Mouse (Mus musculus): ENCODE results near the gene Sdhc.
A peak's percentile ranks its signal among the peaks of the same experiment; 100 is the strongest.

Sdhc gene

DNA sequence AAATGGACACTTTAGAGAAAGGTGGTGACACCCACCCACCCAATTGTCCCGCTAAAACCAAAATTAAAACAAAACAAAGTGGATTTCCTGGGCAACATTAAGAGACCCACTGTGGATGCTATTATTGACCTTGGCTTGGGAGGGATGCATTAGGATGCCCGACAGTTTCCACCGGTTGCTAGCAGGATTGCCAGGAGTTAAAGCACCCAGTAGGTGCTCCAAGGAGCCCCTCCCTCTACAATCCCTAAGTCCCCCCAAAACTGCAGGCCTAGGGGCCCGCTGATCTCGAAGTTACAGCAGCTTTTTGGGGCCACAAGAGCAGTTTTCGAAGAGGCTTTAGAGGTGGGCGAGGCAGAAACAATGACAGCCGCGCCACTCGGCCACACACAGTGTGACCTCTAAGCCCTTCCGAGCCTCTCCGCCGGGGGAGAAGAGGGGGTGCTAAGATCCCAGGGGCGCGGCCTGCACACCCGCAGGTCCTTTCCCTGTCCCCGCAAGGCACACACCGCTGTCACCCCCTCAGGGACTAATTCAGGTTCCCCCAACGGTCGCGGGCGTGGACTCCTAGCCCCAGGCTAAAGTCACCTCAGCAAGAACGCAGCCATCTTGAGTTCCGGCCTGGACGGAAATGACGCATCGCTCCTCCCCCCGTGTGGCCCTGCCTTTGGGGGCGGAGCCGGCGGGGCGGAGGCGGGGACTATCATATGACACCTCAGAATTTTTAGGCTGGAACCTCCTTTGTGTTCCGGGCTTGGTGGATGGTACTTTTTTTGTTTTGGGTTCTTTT is at the start of gene Sdhc, which contains the start of gene Mpz:
Sdhc (minus strand) TSS at position 630 of the 787 bp plus-strand sequence.
Mpz (plus strand) TSS at position 738 of the 787 bp plus-strand sequence.
- peak; percentile 97 to 98 for DNase-seq

DNA sequence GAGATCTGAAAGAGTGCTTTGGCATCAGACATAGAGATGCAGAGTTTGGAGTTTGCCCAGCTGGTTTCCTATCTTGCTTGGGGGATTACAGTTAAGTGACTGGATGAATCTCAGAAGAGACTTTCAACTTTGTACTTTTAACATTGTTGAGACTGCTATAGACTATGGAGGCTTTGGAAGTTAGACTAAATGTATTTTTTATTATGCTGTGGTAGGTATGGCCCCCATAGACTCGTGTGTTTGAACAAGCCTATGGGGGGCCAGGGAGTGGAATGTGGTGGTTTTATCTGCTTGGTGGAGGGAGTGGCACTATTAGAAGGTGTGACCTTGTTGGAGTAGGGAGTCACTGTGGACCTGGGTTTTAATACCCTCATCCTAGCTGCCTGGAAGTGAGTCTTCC is 49.1 kb upstream of the Sdhc start:
- DNase-seq = no peak

DNA sequence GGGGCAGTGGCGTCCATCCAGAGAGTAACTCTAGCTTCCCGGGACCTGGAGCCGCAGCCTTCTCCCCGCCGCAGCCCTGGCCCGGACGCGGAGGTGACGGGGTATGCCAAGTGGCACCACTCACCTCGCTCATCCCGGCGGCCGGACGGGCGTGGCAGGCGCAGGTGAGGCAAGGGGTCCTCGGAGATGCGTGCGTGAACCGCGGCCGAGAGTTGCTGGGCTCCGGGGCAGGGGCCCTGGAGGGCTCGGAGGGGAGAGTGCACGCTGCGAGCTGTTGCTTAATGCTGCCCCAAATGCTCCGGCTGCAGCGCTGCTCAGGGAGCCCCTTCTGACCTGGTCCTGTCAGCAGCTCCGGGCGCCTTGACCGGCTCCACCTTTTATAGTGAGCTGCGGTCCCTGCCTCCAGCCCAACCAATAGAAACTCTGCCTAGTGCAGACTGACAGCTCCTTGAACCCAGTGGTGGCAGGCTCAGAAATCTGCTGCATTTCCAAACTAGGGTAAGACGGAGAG is 45.5 kb upstream of the Sdhc start, which contains the start of gene Pcp4l1:
Pcp4l1 (minus strand) TSS at position 382 of the 511 bp plus-strand sequence.
- peak; percentile 61 to 75 for DNase-seq

- DNase-seq = no peak
These were observed 44.8 kb upstream of the Sdhc start for GRCm38 (mm10) chr1:171195046-171195822.

GRCm38 (mm10) chr1:171193911-171194830 is 43.8 kb upstream of the Sdhc start:
- no peak for DNase-seq

DNA sequence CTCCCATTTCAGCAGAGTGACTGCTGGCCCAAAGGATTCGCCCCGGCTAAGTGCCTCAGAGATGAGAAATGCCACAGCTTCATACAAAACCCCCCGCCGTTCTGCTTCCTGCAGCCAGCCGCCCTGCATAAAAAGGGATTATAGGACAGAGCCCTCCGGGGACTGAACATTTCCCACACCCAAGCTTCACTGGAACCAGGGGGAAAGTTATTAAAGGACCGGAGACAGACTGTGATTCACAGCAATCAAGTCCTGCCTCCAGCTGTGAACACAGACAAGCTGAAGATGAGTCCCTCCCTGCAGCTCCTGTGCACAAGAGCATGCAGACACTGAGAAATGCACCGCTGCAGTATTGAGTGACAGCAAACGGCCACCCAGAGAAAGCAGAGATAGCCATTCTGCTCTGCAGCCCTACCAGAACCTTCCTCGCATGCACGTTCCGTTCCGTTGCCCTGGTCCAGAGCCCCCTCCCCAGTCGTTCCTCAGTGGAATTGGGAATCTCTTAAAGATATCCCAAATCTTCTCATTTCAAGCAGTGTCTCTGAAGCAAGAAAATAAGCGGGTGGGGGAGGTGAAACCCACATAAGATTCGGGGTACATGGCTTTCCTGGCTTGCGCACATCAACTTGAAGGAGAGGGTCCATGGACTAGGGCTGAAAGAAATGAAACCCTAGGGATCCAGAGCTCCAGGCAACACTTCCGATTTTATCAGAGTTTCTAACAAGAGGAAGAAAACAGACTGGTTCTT is 42.9 kb upstream of the Sdhc start:
- peak; percentile 31 to 34 for DNase-seq

DNA sequence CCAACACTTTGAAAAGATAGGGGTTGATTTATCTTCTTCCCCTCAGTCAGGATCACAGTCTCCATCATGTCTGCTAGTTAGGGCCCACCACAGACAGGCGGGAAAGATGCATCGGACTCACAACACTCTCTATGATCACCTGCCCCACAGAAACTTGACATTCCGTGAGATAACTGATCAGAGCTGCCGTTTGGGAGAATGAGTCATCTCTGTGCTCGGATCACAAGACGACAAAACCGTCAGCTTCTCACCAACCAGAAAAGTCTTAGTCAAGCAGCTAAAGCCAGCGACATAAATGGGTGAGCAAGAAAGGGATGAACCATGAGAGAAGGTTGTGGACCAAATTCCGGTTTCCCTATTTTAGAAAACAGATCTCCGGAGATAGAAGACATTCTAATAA is 41.9 kb upstream of the Sdhc start:
- DNase-seq = no peak

DNA sequence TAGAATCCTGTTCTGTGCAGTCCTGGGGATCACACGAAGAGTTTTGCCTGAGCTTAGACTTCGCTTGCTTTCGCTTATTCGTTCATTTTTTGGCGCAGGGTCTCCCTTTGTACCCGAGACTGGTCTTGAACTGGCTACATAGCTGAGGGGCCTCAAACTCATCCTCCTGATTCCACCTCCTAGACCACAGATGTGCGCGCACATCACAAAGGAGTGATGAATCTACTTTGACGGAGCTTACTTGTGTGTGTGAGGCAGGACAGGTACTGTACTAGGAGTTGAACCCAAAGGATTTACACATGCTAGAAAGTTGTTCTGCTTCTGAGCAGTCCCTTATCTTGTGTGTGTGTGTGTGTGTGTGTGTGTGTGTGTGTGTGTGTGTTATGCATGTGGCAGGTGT is 40.4 kb upstream of the Sdhc start:
- no peak for DNase-seq

DNA sequence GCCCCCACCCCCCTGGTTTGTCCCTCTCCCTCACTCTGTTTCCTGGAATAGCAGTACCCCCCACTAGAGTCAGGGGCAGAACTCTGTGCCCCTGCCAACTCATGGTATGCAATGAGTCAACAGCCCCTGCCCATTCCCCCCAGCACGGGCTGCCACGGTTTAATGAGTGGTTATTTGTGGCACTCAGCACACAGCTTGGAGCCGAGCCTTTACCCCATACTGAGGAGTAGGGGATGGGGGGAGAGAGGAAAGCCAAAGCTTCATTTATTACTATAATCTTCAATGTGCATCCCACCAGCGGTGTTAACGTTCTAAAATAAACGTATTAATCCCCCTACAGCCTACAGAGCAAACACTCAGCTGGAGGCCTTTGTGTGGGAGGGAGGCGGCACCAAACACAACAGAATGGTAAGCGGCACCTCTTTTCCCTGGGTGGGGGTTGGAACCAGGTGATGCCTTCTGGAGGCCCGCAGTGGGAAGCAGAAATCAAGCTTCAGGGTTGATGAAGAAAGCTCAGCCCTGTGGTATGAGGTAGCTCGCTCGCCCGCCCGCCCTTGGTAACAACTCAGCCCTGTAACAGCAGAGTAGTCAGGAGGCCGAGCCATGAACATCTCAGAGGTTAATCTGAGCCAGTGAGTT is 39.2 kb upstream of the Sdhc start:
- peak in 1 of 2 experiments; percentile 9 for DNase-seq

- DNase-seq = peak; percentile 40 to 54
These were observed 38.6 kb upstream of the Sdhc start for GRCm38 (mm10) chr1:171189046-171189445.

DNA sequence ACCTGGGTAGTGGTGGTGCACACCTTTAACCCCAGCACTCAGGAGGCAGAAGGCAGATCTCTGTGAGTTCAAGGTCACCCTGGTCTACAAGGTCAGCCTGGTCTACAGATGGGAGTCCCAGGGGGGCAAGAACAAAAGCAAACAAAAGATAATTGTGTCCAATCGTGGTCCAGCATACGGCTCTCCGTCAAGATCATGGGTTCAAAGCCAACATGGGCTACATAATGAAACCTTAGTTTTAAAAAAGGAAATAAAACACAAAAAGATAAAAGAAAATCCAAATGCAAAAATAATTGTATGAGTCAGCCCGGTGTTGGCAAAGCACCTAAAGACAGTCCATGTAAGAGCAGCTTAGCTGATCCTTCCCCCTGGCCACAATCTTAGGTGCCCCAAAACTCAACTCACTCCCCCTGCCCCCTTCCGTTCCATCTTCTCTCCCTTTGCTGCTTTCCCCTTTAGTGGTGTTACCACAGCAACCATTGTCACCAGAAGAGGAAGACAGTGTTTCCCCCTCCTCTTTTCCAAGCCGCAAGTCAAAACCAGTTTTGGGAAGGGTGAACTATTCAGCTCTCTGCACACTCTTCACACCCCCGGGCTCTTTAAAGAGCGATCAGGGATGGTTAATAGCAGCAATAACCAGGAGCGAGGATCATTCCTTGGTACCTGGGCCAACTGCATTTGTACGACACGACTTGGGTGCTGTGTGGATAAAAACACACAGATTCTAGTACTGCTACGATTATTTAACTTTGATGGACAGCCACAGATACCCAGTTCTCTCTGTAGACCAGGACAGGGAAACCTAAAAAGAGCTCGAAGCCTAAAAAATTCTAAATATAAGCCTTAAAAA is 37.7 kb upstream of the Sdhc start:
- DNase-seq = no peak

- no peak for DNase-seq
These were observed 35.3 kb upstream of the Sdhc start for GRCm38 (mm10) chr1:171185655-171186054.

DNA sequence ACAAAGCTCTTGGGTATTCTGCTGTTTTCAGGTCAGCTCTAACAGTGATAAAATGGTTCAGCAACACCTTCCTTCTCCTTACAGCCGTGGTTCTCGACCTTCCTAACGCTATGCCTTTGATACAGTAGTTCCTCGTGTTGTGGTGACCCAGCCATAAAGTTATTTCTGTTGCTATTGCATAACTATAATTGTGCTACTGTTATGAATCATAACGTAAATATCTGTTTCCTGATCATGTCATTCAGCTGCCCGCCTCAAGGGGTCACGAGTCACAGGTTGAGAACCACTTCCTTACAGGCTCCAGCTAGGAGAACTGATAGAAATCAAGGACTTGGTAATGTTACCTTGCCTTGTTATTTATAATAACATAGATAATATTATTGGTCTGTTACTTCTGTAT is 33.9 kb upstream of the Sdhc start:
- DNase-seq = peak; percentile 31 to 49

GRCm38 (mm10) chr1:171183620-171184019 is 33.2 kb upstream of the Sdhc start:
- DNase-seq = peak in 1 of 2 experiments; percentile 44

DNA sequence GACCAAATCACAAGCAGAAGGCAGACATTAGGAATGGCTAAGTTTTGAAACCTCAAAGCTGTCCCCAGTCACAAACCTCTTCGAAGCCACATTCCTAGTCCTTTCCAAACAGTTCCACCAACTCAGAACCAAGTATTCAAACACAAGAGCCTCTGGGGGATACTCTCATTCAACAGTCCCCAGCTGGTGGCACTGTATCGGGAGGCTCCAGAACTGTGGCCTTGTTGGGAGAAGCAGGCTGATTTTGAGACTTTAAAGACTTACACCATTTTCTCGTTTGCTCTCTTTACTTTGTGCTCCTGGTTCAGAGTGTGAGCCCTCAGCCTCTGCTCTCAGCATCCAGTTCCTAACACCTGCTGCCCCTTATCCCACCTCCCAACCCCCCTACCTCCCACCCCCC is 32.6 kb upstream of the Sdhc start:
- no peak for DNase-seq

DNA sequence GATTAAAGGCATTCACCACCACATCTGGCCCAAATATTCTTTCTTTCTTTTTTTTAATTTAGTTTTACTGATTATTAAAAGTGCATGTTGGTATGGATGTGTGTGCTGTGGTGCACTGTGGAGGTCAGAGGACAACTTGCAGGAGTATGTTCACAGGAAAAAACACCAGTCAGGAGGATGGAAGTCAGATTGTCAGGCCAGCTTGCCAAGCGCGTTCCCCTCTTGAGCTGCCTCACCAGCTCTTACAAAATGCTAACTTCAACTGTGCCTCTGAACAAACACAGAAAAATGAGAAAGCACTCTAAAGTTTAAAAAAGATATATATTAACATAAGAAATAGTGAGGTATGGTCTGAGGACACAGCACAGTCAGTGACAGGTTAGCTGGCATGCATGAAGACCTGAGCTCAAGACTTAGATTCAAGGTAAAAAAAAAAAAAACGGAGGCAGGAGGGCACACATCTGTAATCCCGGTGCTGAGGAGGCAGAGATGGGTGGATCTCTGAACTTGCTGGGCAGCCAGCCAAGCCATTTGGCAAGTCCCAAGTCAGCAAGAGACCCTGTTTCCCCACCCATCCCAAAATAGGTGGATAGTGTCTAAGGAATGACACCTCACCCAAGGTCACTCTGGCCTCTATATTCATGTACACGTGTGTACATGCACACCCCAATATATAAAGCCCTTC is 29.2 kb upstream of the Sdhc start:
- DNase-seq = no peak

DNA sequence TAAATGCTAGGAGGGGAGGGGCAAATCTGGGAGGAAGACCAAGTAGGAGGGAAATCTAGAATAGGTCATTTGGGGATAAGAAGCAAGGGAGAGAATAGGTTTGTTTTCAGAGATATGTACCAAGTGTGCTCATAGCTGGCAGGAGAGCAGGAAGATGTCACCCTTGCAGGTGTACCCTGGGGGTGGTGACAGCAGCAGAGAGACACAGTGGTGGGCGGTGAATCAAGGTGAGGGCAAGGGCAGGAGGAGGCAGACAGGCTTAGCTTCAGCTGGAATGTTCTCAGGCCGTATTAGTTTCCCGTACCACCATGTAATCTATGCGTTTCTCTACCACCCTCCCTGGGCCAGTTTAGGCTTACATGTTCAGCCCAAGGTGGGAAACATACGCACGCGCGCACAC is 22.4 kb upstream of the Sdhc start:
- DNase-seq = no peak

GRCm38 (mm10) chr1:171171138-171171537 is 20.7 kb upstream of the Sdhc start:
- DNase-seq = no peak

DNA sequence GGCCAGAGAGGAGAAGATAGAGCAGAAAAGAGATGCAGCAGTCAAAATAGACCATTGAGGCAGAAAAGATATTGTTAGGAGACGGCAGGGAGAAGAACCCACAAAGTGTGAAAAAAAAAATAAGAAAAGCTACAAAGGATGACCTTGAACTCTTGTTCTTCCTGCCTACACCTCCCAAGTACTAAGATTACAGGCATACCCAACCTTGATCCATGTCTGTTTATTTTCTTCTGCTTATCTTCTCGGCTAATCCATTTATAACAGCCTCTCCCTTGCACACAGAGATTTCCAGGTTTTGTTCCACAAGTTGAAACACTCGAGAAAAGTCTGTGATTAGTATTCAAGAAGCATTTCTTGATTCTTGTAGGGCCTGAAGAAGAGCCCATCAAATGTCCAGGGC is 19.5 kb upstream of the Sdhc start:
- DNase-seq = no peak

GRCm38 (mm10) chr1:171168906-171169305 is 18.5 kb upstream of the Sdhc start:
- DNase-seq = no peak

All from kidney, postnatal 4 days (tissue).